Mouse (Mus musculus) hematopoietic multipotent progenitor cell, adult 10-12 weeks (in vitro differentiated cells): ENCODE results near the gene Imp4. TPM values are rescaled to one million over a fixed set of nuclear protein-coding genes. Genes with fewer than 3 reads are reported as not detected.

Experiments used
- polyA plus RNA-seq: library from polyadenylated mRNA; stranded (reverse); fragments of >175 nt; gene quantifications from 2 replicates; pipeline ENCODE4 v1.2.3, GENCODE M21; 2012; ENCODE audit warnings: low replicate concordance

Gene Imp4
- polyA plus RNA-seq, result 35.7 and 36.9 TPM in 2 replicates

DNA sequence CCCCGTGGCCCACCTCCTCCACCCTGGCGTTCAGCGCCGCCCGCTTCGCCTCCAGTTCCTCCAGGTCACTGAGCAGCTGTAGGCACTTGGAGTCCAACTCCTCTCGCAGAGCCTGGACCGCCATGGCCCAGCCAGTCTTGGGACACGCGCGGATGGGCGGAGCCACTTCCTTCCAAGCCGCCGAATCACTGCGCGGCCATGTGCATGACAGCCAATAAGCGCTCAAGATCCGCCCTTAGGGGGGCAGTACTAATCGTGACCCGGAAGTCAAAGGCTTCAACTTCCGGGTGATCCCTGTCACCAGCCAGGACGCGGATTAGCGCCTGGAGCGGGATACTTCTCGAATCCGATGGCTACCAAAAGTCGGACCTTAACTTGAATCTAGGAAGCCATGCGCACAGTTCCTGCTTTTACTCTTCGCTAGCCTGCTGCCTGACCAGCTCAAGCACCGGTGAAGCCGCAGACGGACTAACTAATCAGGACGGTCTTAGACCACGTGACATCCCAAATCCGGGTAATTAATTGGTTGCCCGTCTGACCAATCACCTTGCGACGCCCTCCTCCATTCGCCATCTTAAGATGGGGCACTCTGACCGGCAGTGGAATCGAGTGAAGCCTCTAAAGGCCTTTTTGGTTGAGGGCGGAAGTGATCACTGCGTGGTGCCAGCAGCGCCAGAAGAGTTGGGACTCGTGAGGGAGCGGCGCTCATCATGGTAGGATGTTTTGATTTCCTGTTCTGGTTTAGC, at the start of gene Imp4, which contains the start of gene Ccdc115:
Imp4 (plus strand) TSS at position 637 of the 746 bp plus-strand sequence.
Ccdc115 (minus strand) TSS at position 458 of the 746 bp plus-strand sequence.

DNA sequence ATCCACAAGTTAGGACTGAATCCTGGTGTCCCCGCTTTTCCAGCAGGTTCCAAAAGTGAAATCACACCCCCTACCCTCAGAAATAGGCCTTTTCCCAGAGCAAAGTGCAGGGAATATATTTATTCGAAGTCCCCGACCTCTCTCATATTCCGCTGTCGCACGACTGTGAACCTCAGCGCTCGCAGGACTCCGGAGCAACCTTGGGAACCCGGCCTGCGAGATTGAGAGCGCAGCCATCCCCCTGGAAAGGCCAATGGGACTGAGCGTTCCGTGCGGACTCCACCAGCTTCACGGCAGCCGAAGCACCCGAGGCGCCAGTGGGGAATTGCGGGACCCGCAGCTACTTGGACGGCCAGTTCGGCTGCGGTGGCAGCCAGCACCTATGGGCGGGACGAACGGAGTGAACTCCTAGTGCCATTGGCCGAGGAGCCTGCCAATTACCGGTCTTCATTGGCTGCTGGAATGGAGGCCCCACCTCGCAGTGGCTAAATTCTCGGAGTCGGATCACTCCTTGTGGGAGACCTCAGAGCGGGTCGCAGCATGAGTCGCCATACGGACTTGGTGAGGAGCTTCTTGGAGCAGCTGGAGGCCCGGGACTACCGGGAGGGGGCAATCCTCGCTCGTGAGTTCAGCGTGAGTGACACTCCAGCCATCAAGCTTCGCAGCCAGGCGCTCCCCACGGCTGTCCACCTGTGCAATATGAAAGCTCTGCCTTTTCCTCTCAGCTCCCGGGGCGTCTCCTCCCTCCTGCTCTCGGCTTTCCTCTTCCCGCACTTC, 19.8 kb downstream of the Imp4 start, which contains the start of gene Ptpn18:
Ptpn18 (plus strand) TSS at position 479 of the 777 bp plus-strand sequence.

Other genes starting within 250 kb of the Imp4 start
- 18.8 and 32.8 TPM in 2 replicates for gene Ccdc115, start 179 bp upstream of the Imp4 start, polyA plus RNA-seq
- 839 and 1,671 TPM in 2 replicates for gene Ptpn18, start 19.9 kb downstream of the Imp4 start, polyA plus RNA-seq
- 0.39 TPM in 1 of 2 replicates, not detected in the other for gene Prss39, start 58.6 kb downstream of the Imp4 start, polyA plus RNA-seq
- not detected in 2 replicates for gene Cfc1, start 95.8 kb downstream of the Imp4 start, polyA plus RNA-seq
- not detected in 2 replicates for gene Prss40, start 121.1 kb downstream of the Imp4 start, polyA plus RNA-seq
- gene Amer3, start 139.8 kb downstream of the Imp4 start, polyA plus RNA-seq, result 0.02 TPM in 1 of 2 replicates, not detected in the other